Mouse (Mus musculus) duodenum, adult 2 months (tissue): ENCODE results near the gene Olfr965. TPM values are rescaled to one million over a fixed set of nuclear protein-coding genes. Genes with fewer than 3 reads are reported as not detected.

ENCODE experiments used
- polyA plus RNA-seq: library from polyadenylated mRNA; depleted of rRNA; stranded (reverse); fragments of >200 nt; gene quantifications from 2 replicates; pipeline ENCODE4 v1.2.3, GENCODE M21; 2012; ENCODE audit warnings: low replicate concordance; rRNA removed

Gene Olfr965
- not detected in 2 replicates for polyA plus RNA-seq

DNA sequence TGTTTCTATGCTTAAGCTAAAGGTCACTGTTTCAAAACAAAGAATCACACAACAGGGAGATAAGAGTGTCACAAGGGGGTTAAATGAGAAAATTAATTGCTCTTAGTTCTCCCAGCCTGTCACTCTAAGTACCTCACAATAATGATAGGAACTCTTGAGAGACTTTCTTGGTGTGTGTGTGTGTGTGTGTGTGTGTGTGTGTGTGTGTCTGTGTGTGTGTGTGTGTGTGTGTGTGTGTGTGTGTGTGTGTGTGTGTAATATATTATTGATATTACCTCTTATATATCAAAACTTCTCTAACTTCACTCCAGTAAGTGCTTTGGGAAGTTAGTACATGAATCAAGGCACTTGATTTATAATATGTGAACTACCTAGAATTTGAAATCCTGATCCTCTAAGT lies at the start of gene Olfr965:
Olfr965 (plus strand) TSS at position 301 of the 400 bp plus-strand sequence.

DNA sequence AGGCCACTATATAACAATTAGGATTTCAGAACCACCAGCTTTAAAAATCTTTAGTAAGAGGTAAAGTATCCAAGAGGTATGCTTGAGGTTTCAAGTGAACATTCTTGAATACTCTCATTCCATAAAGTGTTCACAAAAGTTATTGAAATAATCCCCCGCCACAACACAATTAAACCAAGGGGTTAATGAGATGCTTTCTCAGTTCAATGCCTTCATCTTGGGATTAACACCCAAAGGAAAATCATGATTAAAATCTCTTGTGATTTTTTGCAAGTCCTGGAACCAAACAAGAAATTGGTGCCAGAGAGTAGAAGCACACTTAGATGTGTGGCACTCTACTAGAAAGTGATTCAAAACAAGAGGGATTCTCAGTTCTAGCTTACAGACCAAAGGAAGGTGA lies 44.2 kb upstream of the Olfr965 start, which contains the start of gene Olfr963:
Olfr963 (plus strand) TSS at position 301 of the 400 bp plus-strand sequence.

DNA sequence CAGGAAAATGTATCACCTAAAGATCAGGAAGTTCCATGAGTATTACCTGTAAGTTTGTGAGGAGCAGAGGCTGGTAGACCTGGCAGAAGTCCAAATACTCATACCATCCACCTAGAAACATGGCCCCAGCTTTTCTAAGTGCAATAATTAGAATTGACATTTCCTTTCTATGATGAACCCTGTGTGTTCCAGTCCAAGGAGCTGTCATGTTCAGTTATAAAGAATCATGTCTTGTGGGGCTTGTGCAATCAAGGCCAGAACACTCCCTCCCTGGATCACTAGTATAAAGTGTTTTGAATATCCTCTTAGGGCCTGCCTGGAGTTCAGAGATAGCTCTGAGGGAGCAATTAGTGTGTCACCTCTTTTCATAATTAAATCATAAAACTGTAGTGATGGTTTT lies 4.1 kb upstream of the Olfr965 start, which contains the start of gene Olfr149:
Olfr149 (minus strand) TSS at position 101 of the 400 bp plus-strand sequence.

DNA sequence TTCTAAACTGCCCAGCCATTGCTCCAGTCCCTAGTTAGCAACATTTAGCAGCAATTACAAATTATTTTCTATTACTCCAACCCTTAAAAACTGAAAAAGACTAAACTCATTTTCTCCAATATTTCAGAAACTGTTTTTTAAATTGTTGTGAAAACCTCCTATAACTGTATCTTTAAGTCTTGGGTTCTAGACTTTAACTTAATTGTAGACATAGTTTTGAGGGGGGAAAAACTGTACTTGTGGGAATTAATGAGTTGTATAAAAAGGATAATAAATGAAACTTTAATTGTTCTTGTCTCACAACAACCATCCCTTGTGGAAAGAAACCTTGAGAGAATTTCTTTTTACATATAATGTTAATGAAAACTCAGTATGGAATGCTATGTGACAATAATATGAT lies 19.5 kb downstream of the Olfr965 start, which contains the start of gene Olfr150:
Olfr150 (plus strand) TSS at position 301 of the 400 bp plus-strand sequence.

GRCm38 (mm10) chr9:39745949-39746348 lies 34.8 kb downstream of the Olfr965 start, which contains the start of gene Olfr967:
TSS of gene Olfr967 (plus strand) at chr9:39746249.

Other genes with a start within 250 kb of the Olfr965 start
- gene Olfr955, start 239.4 kb upstream of the Olfr965 start, polyA plus RNA-seq, result not detected in 2 replicates
- gene Olfr44, start 217.4 kb upstream of the Olfr965 start, polyA plus RNA-seq, result not detected in 2 replicates
- gene Olfr957, start 195.5 kb upstream of the Olfr965 start, polyA plus RNA-seq, result not detected in 2 replicates
- gene Olfr958, start 157.3 kb upstream of the Olfr965 start, polyA plus RNA-seq, result not detected in 2 replicates
- not detected in 2 replicates for gene Olfr959, start 135.8 kb upstream of the Olfr965 start, polyA plus RNA-seq
- 0.30 and 1.8 TPM in 2 replicates for gene AW551984, start 107.0 kb upstream of the Olfr965 start, polyA plus RNA-seq
- gene Olfr148, start 100.7 kb upstream of the Olfr965 start, polyA plus RNA-seq, result not detected in 2 replicates
- not detected in 2 replicates for gene Olfr960, start 90.0 kb upstream of the Olfr965 start, polyA plus RNA-seq
- not detected in 2 replicates for gene Olfr961, start 66.3 kb upstream of the Olfr965 start, polyA plus RNA-seq
- gene Olfr963, start 44.1 kb upstream of the Olfr965 start, polyA plus RNA-seq, result not detected in 2 replicates
- gene Olfr149, start 4.2 kb upstream of the Olfr965 start, polyA plus RNA-seq, result not detected in 2 replicates
- not detected in 2 replicates for gene Olfr150, start 19.6 kb downstream of the Olfr965 start, polyA plus RNA-seq
- gene Olfr967, start 34.9 kb downstream of the Olfr965 start, polyA plus RNA-seq, result not detected in 2 replicates
- not detected in 2 replicates for gene Olfr968, start 71.9 kb downstream of the Olfr965 start, polyA plus RNA-seq
- not detected in 2 replicates for gene Olfr969, start 79.6 kb downstream of the Olfr965 start, polyA plus RNA-seq
- gene Olfr970, start 97.5 kb downstream of the Olfr965 start, polyA plus RNA-seq, result not detected in 2 replicates
- gene Olfr971, start 125.5 kb downstream of the Olfr965 start, polyA plus RNA-seq, result not detected in 2 replicates
- not detected in 2 replicates for gene Olfr972, start 155.1 kb downstream of the Olfr965 start, polyA plus RNA-seq
- not detected in 2 replicates for gene Olfr229, start 196.0 kb downstream of the Olfr965 start, polyA plus RNA-seq
- gene Olfr974, start 226.1 kb downstream of the Olfr965 start, polyA plus RNA-seq, result not detected in 2 replicates
- gene Olfr975, start 240.7 kb downstream of the Olfr965 start, polyA plus RNA-seq, result not detected in 2 replicates
- gene Olfr976, start 249.8 kb downstream of the Olfr965 start, polyA plus RNA-seq, result not detected in 2 replicates